Mouse (Mus musculus) c-Kit-negative CD71-positive TER-119-positive erythroid progenitor cells, embryonic 14.5 days (primary cell): ENCODE results near the gene Serp1.

ENCODE experiments used
- DNase-seq: peaks from one replicate; pipeline ENCODE4 v3.0.0-alpha.2; 2013; ENCODE audit warnings: low read depth, low spot score

Gene Serp1

GRCm38 (mm10) chr3:58525652-58526407 is at the start of gene Serp1, which contains the start of gene Eif2a:
TSS of gene Serp1 (minus strand) at chr3:58525892.
TSS of gene Eif2a (plus strand) at chr3:58525821.
- DNase-seq: peak; percentile 93

- DNase-seq: no peak
Observed at GRCm38 (mm10) chr3:58570821-58571220, 45.1 kb upstream of the Serp1 start.

GRCm38 (mm10) chr3:58561437-58561836 is 35.7 kb upstream of the Serp1 start:
- no peak for DNase-seq

- DNase-seq: no peak
Observed at GRCm38 (mm10) chr3:58559887-58560286, 34.2 kb upstream of the Serp1 start.

GRCm38 (mm10) chr3:58556649-58557048 is 31.0 kb upstream of the Serp1 start:
- DNase-seq: no peak

- no peak for DNase-seq
Observed at GRCm38 (mm10) chr3:58552001-58552811, 26.5 kb upstream of the Serp1 start.

GRCm38 (mm10) chr3:58536573-58536972 is 10.9 kb upstream of the Serp1 start:
- DNase-seq: no peak

GRCm38 (mm10) chr3:58526408-58526737 is 681 bp upstream of the Serp1 start:
- peak; percentile 40 for DNase-seq

GRCm38 (mm10) chr3:58525166-58525565 is 526 bp downstream of the Serp1 start:
- no peak for DNase-seq

GRCm38 (mm10) chr3:58524246-58524645 is 1.4 kb downstream of the Serp1 start:
- no peak for DNase-seq

- DNase-seq: no peak
Observed at GRCm38 (mm10) chr3:58523386-58523785, 2.3 kb downstream of the Serp1 start.

GRCm38 (mm10) chr3:58521361-58521760 is 4.3 kb downstream of the Serp1 start:
- no peak for DNase-seq

- no peak for DNase-seq
Observed at GRCm38 (mm10) chr3:58520286-58520685, 5.4 kb downstream of the Serp1 start.

GRCm38 (mm10) chr3:58519536-58519935 is 6.2 kb downstream of the Serp1 start:
- DNase-seq: no peak

- DNase-seq: no peak
Observed at GRCm38 (mm10) chr3:58518962-58519361, 6.7 kb downstream of the Serp1 start.

GRCm38 (mm10) chr3:58517800-58518199 is 7.9 kb downstream of the Serp1 start:
- DNase-seq: no peak

GRCm38 (mm10) chr3:58517258-58517657 is 8.4 kb downstream of the Serp1 start:
- no peak for DNase-seq

- DNase-seq: no peak
Observed at GRCm38 (mm10) chr3:58516602-58516976, 9.1 kb downstream of the Serp1 start.

GRCm38 (mm10) chr3:58515947-58516601 is 9.6 kb downstream of the Serp1 start:
- DNase-seq: no peak

- DNase-seq: no peak
Observed at GRCm38 (mm10) chr3:58513483-58513882, 12.2 kb downstream of the Serp1 start.

GRCm38 (mm10) chr3:58512740-58513139 is 13.0 kb downstream of the Serp1 start:
- DNase-seq: no peak

- no peak for DNase-seq
Observed at GRCm38 (mm10) chr3:58511581-58511980, 14.1 kb downstream of the Serp1 start.
